Mouse (Mus musculus): ENCODE measurements around the gene Tgtp2. TPM values are rescaled to one million over a fixed set of nuclear protein-coding genes. Genes with fewer than 3 reads are reported as not detected.
"Not testable (repeated sequence)": the region's sequence is repeated elsewhere in the genome, so short reads cannot be mapped to it uniquely, and the experiment has no call there.

Tgtp2 gene
- polyA plus RNA-seq (2015; fragmentation: Nextera tagmentation; extraction: Ambion mirVana), result 0.72 and 1.3 TPM in 2 replicates

DNA sequence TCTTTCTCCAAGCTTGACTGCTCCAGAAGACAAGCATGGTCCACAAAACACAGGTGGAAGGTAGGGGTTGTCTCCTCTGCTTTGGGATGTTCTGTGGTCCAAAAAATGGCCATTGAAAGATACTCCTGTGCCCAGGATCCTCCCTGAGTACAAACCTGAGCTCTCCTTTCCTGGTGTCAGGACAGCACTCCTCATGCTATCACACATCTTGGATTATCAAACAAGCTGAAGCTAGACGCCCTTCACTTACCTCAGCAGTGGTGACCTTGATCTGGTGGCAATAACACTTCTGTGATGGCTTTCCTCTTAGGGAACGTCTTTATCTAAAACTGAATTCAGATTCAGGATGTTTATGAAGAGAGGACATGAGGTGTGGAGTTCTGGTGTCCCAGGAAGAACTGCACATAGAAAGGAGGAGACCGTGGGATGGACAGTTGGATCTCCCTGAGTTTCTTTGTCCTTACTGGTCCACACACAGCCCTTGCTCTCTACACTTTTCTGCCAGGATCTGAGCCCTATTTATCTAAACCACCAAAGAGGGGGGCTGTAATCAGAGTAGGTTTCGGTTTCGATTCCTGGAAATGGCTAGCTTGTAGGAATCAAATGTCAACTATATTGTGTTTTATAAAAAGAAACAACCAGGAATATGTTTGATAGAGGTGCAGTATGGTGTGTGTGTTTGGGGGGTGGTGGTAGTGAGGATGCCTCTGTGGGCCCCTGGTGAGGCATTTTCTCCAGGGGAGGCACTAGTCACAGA lies at the start of gene Tgtp2:
Gene Tgtp2 (minus strand): TSS at position 494 of the 757 bp plus-strand sequence.
- not testable (repeated sequence) for H3K9ac ChIP-seq; H3K27ac ChIP-seq; H3K9me3 ChIP-seq; H3K4me3 ChIP-seq; ATAC-seq (ENCODE audit: borderline replicate concordance, extremely low read depth, low FRiP score, low TSS enrichment); H3K36me3 ChIP-seq; H3K4me2 ChIP-seq; H3K4me1 ChIP-seq; H3K27me3 ChIP-seq
- WGBS, result 66% methylated on average over 5 of the region's 5 CpGs

DNA sequence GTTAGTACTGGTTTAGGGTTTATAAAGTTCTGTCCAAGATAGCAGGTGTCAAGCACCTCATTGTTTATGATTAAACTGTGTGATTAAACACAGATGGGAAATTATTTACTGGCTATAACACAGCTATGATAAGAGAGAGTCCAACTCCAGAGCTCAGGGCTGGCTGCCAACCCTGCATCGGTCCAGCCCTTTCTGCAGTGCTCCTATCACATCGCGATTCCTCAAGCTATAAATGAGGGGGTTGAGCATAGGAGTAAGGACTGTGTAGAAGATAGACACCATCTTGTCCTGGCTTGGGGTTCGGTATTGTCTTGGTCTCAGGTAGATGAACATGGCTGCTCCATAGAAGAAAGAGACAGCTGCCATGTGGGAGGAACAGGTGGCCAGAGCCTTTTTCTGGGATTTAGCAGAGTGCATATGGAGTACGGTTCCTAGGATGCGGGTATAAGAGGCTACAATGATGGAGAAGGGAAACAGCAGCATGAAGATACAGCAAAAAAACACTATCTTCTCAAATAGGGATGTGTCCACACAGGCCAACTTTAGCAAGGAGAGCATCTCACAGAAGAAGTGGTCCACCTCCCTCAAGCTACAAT lies 48.7 kb upstream of the Tgtp2 start:
- WGBS, result 65% methylated on average over 6 of the region's 6 CpGs
- H3K4me2 ChIP-seq, result no peak overlapping the region
- H3K9ac ChIP-seq, result no peak overlapping the region
- H3K4me1 ChIP-seq, result no peaks in the 10 kb centered on the region
- no peak overlapping the region for H3K27ac ChIP-seq
- ATAC-seq (ENCODE audit: borderline replicate concordance, extremely low read depth, low FRiP score, low TSS enrichment), result no peak
- no peaks in the 10 kb centered on the region for H3K36me3 ChIP-seq
- H3K9me3 ChIP-seq, result no peaks in the 10 kb centered on the region
- H3K4me3 ChIP-seq, result no peak overlapping the region
- no peaks in the 10 kb centered on the region for H3K27me3 ChIP-seq

- WGBS, result 52% methylated on average over 1 of the region's 1 CpGs
- no peak overlapping the region for H3K4me2 ChIP-seq
Observed at GRCm38 (mm10) chr11:49111000-49111399, 47.0 kb upstream of the Tgtp2 start.

DNA sequence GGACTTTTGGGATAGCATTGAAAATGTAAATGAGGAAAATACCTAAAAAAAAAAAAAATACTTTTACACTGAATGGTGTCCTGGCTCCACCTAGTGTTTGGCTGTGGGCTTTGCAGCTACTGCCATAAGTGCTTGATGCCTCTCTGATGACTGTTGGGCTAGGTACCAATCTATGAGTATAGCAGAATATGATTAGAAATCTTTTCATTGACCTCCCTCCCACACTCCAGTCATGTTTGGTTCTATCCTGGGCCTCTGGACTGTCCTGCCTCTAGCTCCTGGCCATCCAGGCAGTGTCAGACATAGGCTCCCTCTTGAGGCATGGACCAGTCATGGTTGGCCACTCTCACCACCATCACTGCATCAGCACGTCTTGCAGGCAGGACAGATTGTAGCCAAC lies 44.8 kb upstream of the Tgtp2 start:
- Histone ChIP-seq H3K4me1 (no peaks in the 10 kb centered on the region), H3K4me3 (no peak overlapping the region), H3K27ac (no peak overlapping the region), H3K4me2 (no peak overlapping the region), H3K27me3 (no peaks in the 10 kb centered on the region), H3K9me3 (no peaks in the 10 kb centered on the region), H3K36me3 (no peaks in the 10 kb centered on the region), H3K9ac (no peak overlapping the region)
- 29% methylated on average over 1 of the region's 1 CpGs for WGBS
- no peak for ATAC-seq (ENCODE audit: borderline replicate concordance, extremely low read depth, low FRiP score, low TSS enrichment)

More at GRCm38 (mm10) chr11:49111000-49111399, 47.0 kb upstream of the Tgtp2 start:
- no peak for ATAC-seq (ENCODE audit: borderline replicate concordance, extremely low read depth, low FRiP score, low TSS enrichment)
- Histone ChIP-seq H3K36me3 (no peaks in the 10 kb centered on the region), H3K9ac (no peak overlapping the region), H3K27ac (no peak overlapping the region), H3K27me3 (no peaks in the 10 kb centered on the region), H3K4me3 (no peak overlapping the region), H3K9me3 (no peaks in the 10 kb centered on the region), H3K4me1 (no peaks in the 10 kb centered on the region)

- no peak overlapping the region for H3K27ac ChIP-seq
- H3K9ac ChIP-seq, result no peak overlapping the region
- H3K36me3 ChIP-seq, result no peaks in the 10 kb centered on the region
Observed at GRCm38 (mm10) chr11:49107650-49108537, 43.9 kb upstream of the Tgtp2 start.

GRCm38 (mm10) chr11:49105752-49106151 lies 41.7 kb upstream of the Tgtp2 start:
- H3K4me2 ChIP-seq, result no peak overlapping the region
- peaks cover 8% of the 10 kb centered on the region; the same call in 1 of the 2 replicates for H3K4me1 ChIP-seq
- no peak overlapping the region for H3K9ac ChIP-seq
- ATAC-seq (ENCODE audit: borderline replicate concordance, extremely low read depth, low FRiP score, low TSS enrichment), result no peak
- H3K36me3 ChIP-seq, result no peaks in the 10 kb centered on the region
- H3K9me3 ChIP-seq, result no peaks in the 10 kb centered on the region
- WGBS, result 77% methylated on average over 1 of the region's 1 CpGs
- H3K4me3 ChIP-seq, result no peak overlapping the region
- no peaks in the 10 kb centered on the region for H3K27me3 ChIP-seq
- no peak overlapping the region for H3K27ac ChIP-seq

More at GRCm38 (mm10) chr11:49107650-49108537, 43.9 kb upstream of the Tgtp2 start:
- no peak for ATAC-seq (ENCODE audit: borderline replicate concordance, extremely low read depth, low FRiP score, low TSS enrichment)
- Histone ChIP-seq H3K9me3 (no peaks in the 10 kb centered on the region), H3K4me2 (no peak overlapping the region), H3K4me3 (no peak overlapping the region), H3K27me3 (no peaks in the 10 kb centered on the region), H3K4me1 (0 out of 2 replicates have a peak, but pooled peaks cover 2% of the 10 kb centered on the region)
- 53% methylated on average over 10 of the region's 10 CpGs for WGBS

GRCm38 (mm10) chr11:49103047-49103693 lies 39.2 kb upstream of the Tgtp2 start:
- no peak overlapping the region for H3K9ac ChIP-seq
- no peaks in the 10 kb centered on the region for H3K36me3 ChIP-seq
- no peak overlapping the region for H3K27ac ChIP-seq
- no peaks in the 10 kb centered on the region for H3K27me3 ChIP-seq
- peak; percentile 39; the same call in 1 of the 2 replicates for ATAC-seq (ENCODE audit: borderline replicate concordance, extremely low read depth, low FRiP score, low TSS enrichment)
- WGBS, result 12% methylated on average over 8 of the region's 8 CpGs
- peaks cover 8% of the 10 kb centered on the region; the same call in 1 of the 2 replicates for H3K4me1 ChIP-seq
- 0 out of 2 replicates have a peak overlapping the region, but pooled peaks have one; percentile 9 for H3K4me2 ChIP-seq
- no peaks in the 10 kb centered on the region for H3K9me3 ChIP-seq
- H3K4me3 ChIP-seq, result no peak overlapping the region

DNA sequence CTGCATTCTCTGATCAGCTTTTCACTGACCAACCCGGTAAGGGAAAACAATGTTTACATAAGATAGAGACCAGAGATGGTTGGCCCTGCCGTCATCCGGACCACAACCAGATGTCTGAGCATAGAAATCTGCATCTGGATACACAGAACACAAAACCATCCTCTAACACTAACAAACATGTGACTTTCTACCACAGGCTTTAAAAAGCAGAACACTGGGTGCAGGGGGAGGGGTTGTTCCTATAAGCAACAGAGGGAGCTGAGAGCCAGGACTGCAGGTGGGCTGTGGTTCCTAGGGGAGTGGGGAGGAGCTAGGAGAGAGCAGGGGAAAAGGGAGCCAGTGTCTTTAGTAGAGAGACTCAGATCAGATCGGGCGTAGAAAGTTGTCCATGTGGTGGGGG lies 37.5 kb upstream of the Tgtp2 start:
- no peak overlapping the region for H3K9ac ChIP-seq
- 20% methylated on average over 5 of the region's 5 CpGs for WGBS
- no peak overlapping the region for H3K4me2 ChIP-seq
- no peak for ATAC-seq (ENCODE audit: borderline replicate concordance, extremely low read depth, low FRiP score, low TSS enrichment)
- peaks cover 8% of the 10 kb centered on the region; the same call in 1 of the 2 replicates for H3K4me1 ChIP-seq
- H3K27ac ChIP-seq, result no peak overlapping the region
- H3K4me3 ChIP-seq, result no peak overlapping the region
- H3K9me3 ChIP-seq, result no peaks in the 10 kb centered on the region
- H3K36me3 ChIP-seq, result no peaks in the 10 kb centered on the region
- H3K27me3 ChIP-seq, result no peaks in the 10 kb centered on the region

DNA sequence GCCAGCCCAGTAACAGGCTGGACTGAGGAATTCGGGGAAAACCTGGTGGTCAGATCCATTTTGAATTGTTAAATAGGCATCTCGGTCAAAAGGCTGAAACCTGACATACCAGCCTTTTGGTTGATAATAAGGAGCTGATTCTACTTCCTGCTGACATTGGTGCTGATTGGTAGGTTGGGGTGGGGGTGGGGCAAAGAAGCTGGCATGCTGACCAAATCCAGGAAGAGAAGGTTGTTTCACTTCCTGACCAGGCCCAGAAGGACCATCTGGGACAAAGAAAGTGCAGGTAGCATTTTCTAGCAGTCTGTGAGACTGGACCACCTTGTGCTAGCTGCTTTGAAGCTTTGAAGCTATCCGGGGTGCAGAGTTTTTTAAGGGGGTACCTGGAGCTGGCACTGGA lies 36.4 kb upstream of the Tgtp2 start:
- no peak overlapping the region for H3K9ac ChIP-seq
- 77% methylated on average over 3 of the region's 3 CpGs for WGBS
- H3K4me1 ChIP-seq, result peaks cover 8% of the 10 kb centered on the region; the same call in 1 of the 2 replicates
- no peaks in the 10 kb centered on the region for H3K36me3 ChIP-seq
- no peak for ATAC-seq (ENCODE audit: borderline replicate concordance, extremely low read depth, low FRiP score, low TSS enrichment)
- no peaks in the 10 kb centered on the region for H3K9me3 ChIP-seq
- H3K27me3 ChIP-seq, result no peaks in the 10 kb centered on the region
- H3K27ac ChIP-seq, result no peak overlapping the region
- H3K4me3 ChIP-seq, result no peak overlapping the region
- no peak overlapping the region for H3K4me2 ChIP-seq

GRCm38 (mm10) chr11:49095367-49095766 lies 31.4 kb upstream of the Tgtp2 start:
- no peaks in the 10 kb centered on the region for H3K9me3 ChIP-seq
- H3K27ac ChIP-seq, result no peak overlapping the region
- no peaks in the 10 kb centered on the region for H3K4me1 ChIP-seq
- H3K9ac ChIP-seq, result no peak overlapping the region
- H3K4me3 ChIP-seq, result no peak overlapping the region
- H3K4me2 ChIP-seq, result no peak overlapping the region
- no peaks in the 10 kb centered on the region for H3K36me3 ChIP-seq
- WGBS, result 88% methylated on average over 4 of the region's 4 CpGs
- no peak for ATAC-seq (ENCODE audit: borderline replicate concordance, extremely low read depth, low FRiP score, low TSS enrichment)
- no peaks in the 10 kb centered on the region for H3K27me3 ChIP-seq

DNA sequence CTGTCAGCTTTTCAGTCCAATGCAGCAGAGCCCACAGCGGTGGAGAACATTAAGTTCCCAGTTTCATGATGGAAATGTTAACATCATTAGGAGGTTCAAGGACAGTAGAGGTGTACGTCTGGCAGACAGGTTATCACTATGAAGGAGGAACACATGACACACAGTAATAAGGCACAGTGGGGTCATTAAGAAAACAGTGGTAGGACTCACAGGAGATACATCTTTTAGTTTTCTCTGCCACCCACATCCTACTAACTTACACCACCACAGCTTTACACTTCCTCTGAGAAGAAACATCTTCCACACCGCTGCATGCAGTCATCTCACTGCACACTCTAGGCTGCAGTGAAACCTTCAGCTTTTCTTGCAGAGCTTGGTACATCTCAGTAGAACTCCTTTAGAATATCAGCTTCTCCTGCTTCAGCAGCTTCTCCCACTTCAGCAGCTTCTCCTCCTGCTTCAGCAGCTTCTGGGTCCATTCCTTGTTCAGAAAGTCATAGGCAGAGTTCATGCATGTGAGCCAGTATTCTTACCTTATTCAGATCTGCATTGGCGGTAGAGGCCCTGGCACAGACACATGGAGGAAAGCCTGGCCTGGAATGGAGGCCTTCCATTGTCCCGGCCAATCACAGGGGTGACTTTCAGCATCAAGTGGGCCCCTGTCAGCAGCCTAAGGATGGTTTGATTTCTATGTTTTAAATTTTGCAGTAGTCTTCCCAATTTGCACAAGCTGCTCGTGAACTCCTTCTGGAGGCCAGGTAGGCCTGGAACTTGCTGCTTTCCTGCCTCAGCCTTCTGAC lies 30.1 kb upstream of the Tgtp2 start:
- no peak overlapping the region for H3K9ac ChIP-seq
- 78% methylated on average over 6 of the region's 6 CpGs for WGBS
- H3K4me3 ChIP-seq, result no peak overlapping the region
- H3K36me3 ChIP-seq, result no peaks in the 10 kb centered on the region
- H3K4me2 ChIP-seq, result no peak overlapping the region
- H3K4me1 ChIP-seq, result no peaks in the 10 kb centered on the region
- H3K27ac ChIP-seq, result no peak overlapping the region
- no peaks in the 10 kb centered on the region for H3K27me3 ChIP-seq
- no peaks in the 10 kb centered on the region for H3K9me3 ChIP-seq
- no peak for ATAC-seq (ENCODE audit: borderline replicate concordance, extremely low read depth, low FRiP score, low TSS enrichment)
